Mouse (Mus musculus): ENCODE data around the gene Mphosph8. TPM values are rescaled to one million over a fixed set of nuclear protein-coding genes. Genes with fewer than 3 reads are reported as not detected.

Gene Mphosph8
- polyA plus RNA-seq (2017; shearing (Covaris generic)) = 69.2 TPM

DNA sequence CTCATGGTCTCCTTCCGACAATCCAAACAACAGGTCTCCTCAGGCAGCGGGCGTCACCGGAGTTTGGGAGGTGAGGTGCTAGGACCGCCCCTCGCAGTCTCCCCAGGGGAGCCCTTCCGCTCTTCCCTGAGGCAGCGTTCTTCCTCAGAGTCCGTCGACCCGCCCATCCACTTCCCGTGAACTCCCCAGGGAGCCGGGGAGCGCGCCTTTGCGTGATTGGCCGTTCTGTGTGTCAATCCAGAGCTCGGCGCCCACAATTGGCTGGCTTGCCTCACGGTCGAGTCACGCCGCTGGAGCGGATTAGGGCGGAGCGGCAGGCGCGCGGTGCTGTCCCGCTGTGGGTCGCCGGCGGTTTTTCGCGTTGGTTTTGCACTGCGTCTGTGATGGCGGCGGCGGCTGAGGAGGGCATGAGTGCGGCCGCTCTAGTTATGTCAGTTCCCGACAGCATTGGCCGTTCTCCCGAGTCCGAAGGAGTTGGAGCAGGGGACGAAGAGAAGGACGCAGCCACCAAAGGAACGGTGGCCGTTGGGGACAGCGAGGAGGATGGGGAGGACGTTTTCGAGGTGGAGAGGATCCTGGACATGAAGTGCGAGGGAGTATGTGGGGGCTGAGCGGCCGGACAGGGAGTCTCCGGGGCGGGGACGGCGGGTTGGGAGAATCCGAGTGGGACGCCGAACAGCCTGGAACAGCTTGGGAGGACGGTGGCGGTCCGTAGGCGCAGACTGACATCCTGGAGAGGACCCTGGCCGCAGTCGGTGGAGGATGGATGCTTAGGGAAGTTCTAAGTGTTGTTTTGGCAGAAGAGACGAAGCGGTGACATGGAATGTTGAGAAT, at the start of gene Mphosph8:
TSS of gene Mphosph8 (plus strand) at position 280 of the 834 bp plus-strand sequence.

Other genes with a start within 250 kb of the Mphosph8 start
- 14.3 TPM for gene Cenpj, start 92.8 kb upstream of the Mphosph8 start, polyA plus RNA-seq (2017; shearing (Covaris generic))
- 24.6 TPM for gene Parp4, start 92.6 kb upstream of the Mphosph8 start, polyA plus RNA-seq (2017; shearing (Covaris generic))
- gene Pspc1, start 110.1 kb downstream of the Mphosph8 start, polyA plus RNA-seq (2017; shearing (Covaris generic)) = 12.2 TPM
- gene Zmym5, start 143.5 kb downstream of the Mphosph8 start, polyA plus RNA-seq (2017; shearing (Covaris generic)) = 46.9 TPM
- gene Zmym2, start 218.4 kb downstream of the Mphosph8 start, polyA plus RNA-seq (2017; shearing (Covaris generic)) = 68.9 TPM